In genomic region chr3:101836045-101836444, GRCm38 (mm10) we compare ENCODE assay signal across 8 mouse cellular contexts. TPM values are rescaled to one million over a fixed set of nuclear protein-coding genes. Genes with fewer than 3 reads are reported as not detected.
DNase-seq lines count a peak whose midpoint lies in the region; ATAC-seq lines count a peak whose summit lies in the region.

No protein-coding gene starts in this region.

- H3K4me2 ChIP-seq in embryonic facial prominence, embryonic 12.5 days (replicated peaks): peak overlapping the region; percentile 49
- peak overlapping the region; percentile 59 for H3K4me2 ChIP-seq in intestine, embryonic 15.5 days (replicated peaks)

- H3K9ac ChIP-seq in embryonic facial prominence, embryonic 12.5 days: no peak overlapping the region; the same call in 1 of the 2 replicates
- H3K9ac ChIP-seq in intestine, embryonic 15.5 days: no peak overlapping the region

- intact Hi-C loops in left cerebral cortex, postnatal 36 days (cut with DNase I): no loop called here

- H3K36me3 ChIP-seq in embryonic facial prominence, embryonic 12.5 days: no peaks in the 10 kb centered on the region
- no peaks in the 10 kb centered on the region for H3K36me3 ChIP-seq in intestine, embryonic 15.5 days

- peak; percentile 94 for DNase-seq in R1 (ENCODE audit: low read depth, low spot score)
- peak; percentile 70 to 77 for DNase-seq in left cerebral cortex, postnatal 36 days (ENCODE audit: low spot score in 2 of 2)
- DNase-seq in skeletal muscle tissue, adult 2 months (ENCODE audit: low read depth, low spot score): peak; percentile 46
- DNase-seq in c-Kit-positive CD71-positive TER-119-positive erythroid progenitor cells, embryonic 14.5 days (ENCODE audit: low spot score): no peak

- ATAC-seq in embryonic facial prominence, embryonic 12.5 days (ENCODE audit: insufficient number of reproducible peaks, insufficient read depth, low FRiP score, low TSS enrichment): peak; percentile 90
- peak; percentile 80 for ATAC-seq in granulocyte monocyte progenitor cell, adult 5-6 weeks (replicated peaks; ENCODE audit: poor library complexity, severe bottlenecking)
- ATAC-seq in intestine, embryonic 15.5 days: peak; percentile 90
- peak; percentile 63 for ATAC-seq in megakaryocyte-erythroid progenitor cell, adult 5-6 weeks (replicated peaks; ENCODE audit: low FRiP score, low TSS enrichment, poor library complexity, severe bottlenecking)

- peaks cover 28% of the 10 kb centered on the region for H3K4me1 ChIP-seq in embryonic facial prominence, embryonic 12.5 days
- peaks cover 13% of the 10 kb centered on the region for H3K4me1 ChIP-seq in intestine, embryonic 15.5 days (replicated peaks)

- WGBS in embryonic facial prominence, embryonic 12.5 days: under 1% methylated on average over 8 of the region's 8 CpGs
- WGBS in intestine, embryonic 15.5 days: 2% methylated on average over 8 of the region's 8 CpGs

- H3K27me3 ChIP-seq in embryonic facial prominence, embryonic 12.5 days: no peaks in the 10 kb centered on the region
- H3K27me3 ChIP-seq in intestine, embryonic 15.5 days (replicated peaks): no peaks in the 10 kb centered on the region

- H3K4me3 ChIP-seq in embryonic facial prominence, embryonic 12.5 days: peak overlapping the region; percentile 4; the same call in 1 of the 2 replicates
- peak overlapping the region; percentile 20 for H3K4me3 ChIP-seq in intestine, embryonic 15.5 days (replicated peaks)

- no peaks in the 10 kb centered on the region for H3K9me3 ChIP-seq in embryonic facial prominence, embryonic 12.5 days
- H3K9me3 ChIP-seq in intestine, embryonic 15.5 days: no peaks in the 10 kb centered on the region

- peak overlapping the region; percentile 64 for H3K27ac ChIP-seq in embryonic facial prominence, embryonic 12.5 days
- H3K27ac ChIP-seq in intestine, embryonic 15.5 days: peak overlapping the region; percentile 38; the same call in 1 of the 2 replicates

RNA-seq across cellular contexts. Expression of gene Mab21l3, which starts 12.7 kb away (rescaled TPM):
- polyA plus RNA-seq in embryonic facial prominence, embryonic 12.5 days (2016; fragmentation: Nextera tagmentation; extraction: Ambion mirVana): 1.4 and 1.6 TPM in 2 replicates
- not detected in 2 replicates for total RNA-seq in granulocyte monocyte progenitor cell, adult 5-6 weeks (2014; fragmentation: Nextera tagmentation)
- total RNA-seq in granulocyte monocyte progenitor cell, adult 5-6 weeks (2017): 0.05 TPM in 1 of 2 replicates, not detected in the other
- 5.8 and 6.4 TPM in 2 replicates for polyA plus RNA-seq in intestine, embryonic 15.5 days (2015; fragmentation: Nextera tagmentation; extraction: Ambion mirVana)
- under 1 TPM; 0.32 to 0.36 TPM for total RNA-seq in left cerebral cortex, postnatal 36 days (2021)
- total RNA-seq in megakaryocyte-erythroid progenitor cell, adult 5-6 weeks (2014; fragmentation: Nextera tagmentation): not detected in 2 replicates
- total RNA-seq in megakaryocyte-erythroid progenitor cell, adult 5-6 weeks (2017): not detected in 2 replicates
